Mouse (Mus musculus) midbrain, embryonic 15.5 days (tissue): Measurements from ENCODE around the gene Rabl2. TPM values are rescaled to one million over a fixed set of nuclear protein-coding genes. Genes with fewer than 3 reads are reported as not detected.

ENCODE experiments used
- ATAC-seq: fragments of 200-750 bp; cut with Nextera tagmentation; replicated peaks from 2 replicates; pipeline ENCODE4 v1.8.0; 2017; ENCODE audit warnings: moderate TSS enrichment
- H3K27ac ChIP-seq: fragments of 300-500 bp; sonication (generic); 2 replicates; pipeline ENCODE4 v1.5.1; 2015; ENCODE audit warnings: mild to moderate bottlenecking, inconsistent platforms
- H3K27me3 ChIP-seq: fragments of 300-500 bp; sonication (generic); replicated peaks from 2 replicates; pipeline ENCODE4 v1.6.1; 2015; ENCODE audit warnings: inconsistent platforms
- H3K36me3 ChIP-seq: fragments of 300-500 bp; sonication (generic); replicated peaks from 2 replicates; pipeline ENCODE4 v1.6.1; 2015; ENCODE audit warnings: inconsistent platforms
- H3K4me1 ChIP-seq: fragments of 300-500 bp; sonication (generic); 2 replicates; pipeline ENCODE4 v1.6.1; 2015; ENCODE audit warnings: inconsistent platforms
- H3K4me2 ChIP-seq: fragments of 300-500 bp; sonication (generic); 2 replicates; pipeline ENCODE4 v1.6.1; 2015; ENCODE audit warnings: inconsistent platforms, mild to moderate bottlenecking, moderate library complexity
- H3K4me3 ChIP-seq: fragments of 300-500 bp; sonication (generic); 2 replicates; pipeline ENCODE4 v1.5.1; 2015; ENCODE audit warnings: mild to moderate bottlenecking, inconsistent platforms
- H3K9ac ChIP-seq: fragments of 300-500 bp; sonication (generic); 2 replicates; pipeline ENCODE4 v1.6.1; 2015; ENCODE audit warnings: mild to moderate bottlenecking, inconsistent platforms
- H3K9me3 ChIP-seq: fragments of 300-500 bp; sonication (generic); 2 replicates; pipeline ENCODE4 v1.6.1; 2016; ENCODE audit warnings: inconsistent platforms
- WGBS: fragments of 180-500 bp; shearing (Covaris S2); methylation state at CpG from one replicate; pipeline ENCODE4 v1.1.7; 2015; ENCODE audit warnings: mixed read lengths; 5-methylcytosine and 5-hydroxymethylcytosine counted together
- polyA plus RNA-seq: library from polyadenylated mRNA; unstranded; fragments of >200 nt; fragmentation: Nextera tagmentation; extraction: Ambion mirVana; gene quantifications from 2 replicates; pipeline ENCODE4 v1.2.1, GENCODE M21; 2015

Gene Rabl2
- polyA plus RNA-seq = 81.3 and 92.1 TPM in 2 replicates

- peak within 1 kb of the TSS; percentile 96 for H3K4me2 ChIP-seq
- under 1% methylated on average over 35 of the region's 35 CpGs for WGBS
- H3K4me1 ChIP-seq = peaks cover 27% of the 10 kb centered on the region
- H3K27ac ChIP-seq = peak within 1 kb of the TSS; percentile 89
- H3K4me3 ChIP-seq = peak within 1 kb of the TSS; percentile 93
- no peaks in the 10 kb centered on the region for H3K27me3 ChIP-seq
- peak within 1 kb of the TSS; percentile 90 for H3K9ac ChIP-seq
- ATAC-seq = peak; percentile 97
- H3K9me3 ChIP-seq = no peaks in the 10 kb centered on the region
- 0 out of 2 replicates have a peak, but pooled peaks cover 5% of the 10 kb centered on the region for H3K36me3 ChIP-seq
Observed at GRCm38 (mm10) chr15:89591723-89592455, at the start of gene Rabl2. Gene Rabl2, minus strand, starts transcription at chr15:89591923.

GRCm38 (mm10) chr15:89623626-89623959 is 31.9 kb upstream of the Rabl2 start:
- Histone ChIP-seq H3K4me2 (no peak overlapping the region), H3K36me3 (no peaks in the 10 kb centered on the region), H3K27me3 (no peaks in the 10 kb centered on the region), H3K9ac (no peak overlapping the region), H3K9me3 (no peaks in the 10 kb centered on the region), H3K27ac (no peak overlapping the region), H3K4me1 (no peaks in the 10 kb centered on the region), H3K4me3 (no peak overlapping the region)
- peak; percentile 60 for ATAC-seq
- 4% methylated on average over 6 of the region's 6 CpGs for WGBS

DNA sequence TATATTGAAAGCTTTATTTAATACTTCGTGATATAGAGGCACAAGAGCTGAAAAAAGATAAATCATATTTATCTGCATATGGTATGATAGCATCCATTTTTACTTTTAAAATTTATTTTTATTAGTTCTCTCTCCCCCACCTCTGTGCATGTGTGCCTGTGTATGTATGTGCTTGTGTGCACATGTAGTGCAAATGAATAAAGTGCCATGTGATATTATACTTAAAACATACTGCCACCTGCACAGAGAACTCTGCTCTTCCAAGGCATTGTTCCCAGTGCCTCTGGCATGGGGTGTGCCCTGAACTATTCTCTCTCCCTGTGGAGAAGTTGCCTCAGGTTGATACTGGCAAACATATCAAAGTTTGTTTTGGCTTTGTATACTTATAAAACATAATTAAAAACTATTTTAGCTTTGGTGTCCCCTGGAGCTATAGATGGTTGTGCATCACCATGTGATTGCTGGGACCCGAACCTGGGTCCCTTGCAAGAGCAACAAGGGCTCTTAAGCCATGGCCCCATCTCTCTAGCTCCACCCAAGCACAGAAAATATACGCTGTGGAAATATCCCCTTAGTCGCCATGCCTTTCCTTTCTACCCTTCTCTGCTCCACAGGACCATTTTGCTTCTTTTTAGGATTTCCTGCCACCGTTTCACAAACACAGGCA is 31.4 kb upstream of the Rabl2 start:
- Histone ChIP-seq H3K27ac (no peak overlapping the region), H3K9me3 (no peaks in the 10 kb centered on the region), H3K4me2 (no peak overlapping the region), H3K36me3 (no peaks in the 10 kb centered on the region), H3K27me3 (no peaks in the 10 kb centered on the region), H3K4me1 (no peaks in the 10 kb centered on the region), H3K9ac (no peak overlapping the region), H3K4me3 (no peak overlapping the region)
- WGBS = 61% methylated on average over 5 of the region's 5 CpGs
- 0 out of 2 replicates have a peak, but pooled peaks have one; percentile 11 for ATAC-seq

DNA sequence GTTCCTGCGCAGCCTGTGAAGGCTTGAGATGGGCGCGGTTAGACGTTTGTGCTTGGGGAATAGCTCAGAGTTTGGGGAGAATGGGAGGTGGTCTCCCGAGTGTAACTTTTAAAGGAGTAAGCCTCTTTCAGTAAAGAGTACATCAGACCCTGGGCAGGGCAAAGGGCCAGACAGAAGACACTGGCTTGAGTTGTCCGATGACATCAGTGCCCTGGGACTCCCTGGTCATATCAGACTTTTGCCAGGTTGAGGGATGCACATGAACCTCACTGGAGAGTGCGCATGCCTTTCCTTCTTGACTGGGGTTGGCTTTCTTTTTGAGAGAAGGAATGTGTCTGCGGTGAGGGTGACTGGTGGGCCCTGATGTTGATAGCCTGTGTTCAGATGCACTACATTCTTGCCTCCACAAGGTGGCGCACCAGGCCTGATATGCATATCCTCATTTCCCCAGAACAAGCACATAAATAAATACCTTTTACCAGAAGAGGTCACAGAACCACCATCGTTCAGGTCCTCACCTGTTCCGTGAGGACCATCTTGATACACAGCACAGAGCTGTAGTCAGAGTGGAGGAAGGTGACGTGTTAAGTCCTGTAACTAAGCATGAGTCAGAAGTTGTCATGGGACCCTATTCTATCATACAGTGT is 30.7 kb upstream of the Rabl2 start:
- H3K27ac ChIP-seq = no peak overlapping the region
- H3K9me3 ChIP-seq = no peaks in the 10 kb centered on the region
- no peak overlapping the region for H3K4me2 ChIP-seq
- 74% methylated on average over 12 of the region's 12 CpGs for WGBS
- H3K27me3 ChIP-seq = no peaks in the 10 kb centered on the region
- ATAC-seq = 0 out of 2 replicates have a peak, but pooled peaks have one; percentile 60
- H3K4me3 ChIP-seq = no peak overlapping the region
- no peaks in the 10 kb centered on the region for H3K4me1 ChIP-seq
- H3K36me3 ChIP-seq = no peaks in the 10 kb centered on the region
- H3K9ac ChIP-seq = no peak overlapping the region

- H3K9ac ChIP-seq = no peak overlapping the region
- H3K4me2 ChIP-seq = no peak overlapping the region
- no peak overlapping the region for H3K4me3 ChIP-seq
- no peak overlapping the region for H3K27ac ChIP-seq
- no peaks in the 10 kb centered on the region for H3K27me3 ChIP-seq
- 83% methylated on average over 9 of the region's 9 CpGs for WGBS
- no peaks in the 10 kb centered on the region for H3K4me1 ChIP-seq
- H3K36me3 ChIP-seq = no peaks in the 10 kb centered on the region
- H3K9me3 ChIP-seq = no peaks in the 10 kb centered on the region
- no peak for ATAC-seq
Observed at GRCm38 (mm10) chr15:89607888-89608287, 16.2 kb upstream of the Rabl2 start.

DNA sequence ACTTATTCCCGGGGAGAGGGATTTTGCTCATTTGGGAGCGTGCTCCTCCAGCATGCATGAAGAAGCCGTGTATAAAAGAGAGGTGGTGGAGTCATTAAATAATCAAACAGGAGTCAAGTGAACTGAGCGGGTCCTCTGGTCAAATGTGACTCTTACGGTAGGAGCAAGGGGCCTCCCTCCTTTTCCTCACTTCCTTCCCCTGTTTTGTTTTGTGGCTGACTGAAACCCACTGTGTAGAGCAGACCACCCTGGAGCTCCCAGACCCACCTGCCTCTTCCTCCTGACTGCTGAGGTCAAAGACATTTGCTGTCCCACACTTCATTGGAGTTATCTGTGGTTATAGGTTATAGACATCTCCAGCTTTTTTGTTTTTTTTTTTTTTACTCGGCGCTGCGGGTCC is 15.8 kb upstream of the Rabl2 start:
- H3K9me3 ChIP-seq = no peaks in the 10 kb centered on the region
- H3K27ac ChIP-seq = no peak overlapping the region
- ATAC-seq = no peak
- H3K9ac ChIP-seq = no peak overlapping the region
- no peak overlapping the region for H3K4me2 ChIP-seq
- no peaks in the 10 kb centered on the region for H3K4me1 ChIP-seq
- WGBS = 84% methylated on average over 8 of the region's 8 CpGs
- no peak overlapping the region for H3K4me3 ChIP-seq
- H3K27me3 ChIP-seq = no peaks in the 10 kb centered on the region
- H3K36me3 ChIP-seq = no peaks in the 10 kb centered on the region

- WGBS = 79% methylated on average over 12 of the region's 12 CpGs
- H3K27ac ChIP-seq = no peak overlapping the region
- no peaks in the 10 kb centered on the region for H3K36me3 ChIP-seq
- no peak overlapping the region for H3K4me2 ChIP-seq
- ATAC-seq = no peak
- no peak overlapping the region for H3K4me3 ChIP-seq
- H3K4me1 ChIP-seq = no peaks in the 10 kb centered on the region
- no peak overlapping the region for H3K9ac ChIP-seq
- no peaks in the 10 kb centered on the region for H3K27me3 ChIP-seq
- H3K9me3 ChIP-seq = no peaks in the 10 kb centered on the region
Observed at GRCm38 (mm10) chr15:89605822-89606570, 14.3 kb upstream of the Rabl2 start.

GRCm38 (mm10) chr15:89592548-89592947 is 825 bp upstream of the Rabl2 start:
- H3K36me3 ChIP-seq = 0 out of 2 replicates have a peak, but pooled peaks cover 5% of the 10 kb centered on the region
- no peak overlapping the region for H3K27ac ChIP-seq
- H3K4me1 ChIP-seq = peaks cover 27% of the 10 kb centered on the region
- WGBS = 44% methylated on average over 4 of the region's 4 CpGs
- peak overlapping the region; percentile 93 for H3K4me3 ChIP-seq
- H3K4me2 ChIP-seq = peak overlapping the region; percentile 96
- no peaks in the 10 kb centered on the region for H3K27me3 ChIP-seq
- no peak overlapping the region for H3K9ac ChIP-seq
- ATAC-seq = peak; percentile 45
- no peaks in the 10 kb centered on the region for H3K9me3 ChIP-seq

DNA sequence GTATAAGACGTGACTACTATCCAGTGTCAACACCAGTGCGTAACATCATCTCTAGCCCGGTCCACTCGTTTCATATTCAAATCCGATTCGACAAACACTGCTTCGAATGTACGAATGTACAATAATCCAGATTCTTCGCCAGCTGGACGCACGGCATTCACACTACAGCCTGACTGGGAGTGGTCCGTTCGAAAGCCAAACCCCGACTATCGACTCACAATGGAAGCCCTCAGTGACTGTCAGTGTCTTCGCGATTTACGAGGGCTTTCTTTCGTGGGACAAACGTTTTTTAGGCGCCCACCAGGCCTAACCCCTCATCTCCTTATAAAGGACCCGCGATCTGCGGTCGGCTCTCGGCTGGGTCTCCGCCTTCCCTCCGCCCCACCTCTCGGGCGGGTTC is 406 bp downstream of the Rabl2 start:
- Histone ChIP-seq H3K9me3 (no peaks in the 10 kb centered on the region), H3K9ac (peak overlapping the region; percentile 90), H3K27me3 (no peaks in the 10 kb centered on the region), H3K27ac (peak overlapping the region; percentile 89), H3K4me3 (peak overlapping the region; percentile 93), H3K4me1 (peaks cover 27% of the 10 kb centered on the region), H3K4me2 (peak overlapping the region; percentile 96), H3K36me3 (0 out of 2 replicates have a peak, but pooled peaks cover 5% of the 10 kb centered on the region)
- peak; percentile 28; the same call in 1 of the 2 replicates for ATAC-seq
- under 1% methylated on average over 30 of the region's 30 CpGs for WGBS

DNA sequence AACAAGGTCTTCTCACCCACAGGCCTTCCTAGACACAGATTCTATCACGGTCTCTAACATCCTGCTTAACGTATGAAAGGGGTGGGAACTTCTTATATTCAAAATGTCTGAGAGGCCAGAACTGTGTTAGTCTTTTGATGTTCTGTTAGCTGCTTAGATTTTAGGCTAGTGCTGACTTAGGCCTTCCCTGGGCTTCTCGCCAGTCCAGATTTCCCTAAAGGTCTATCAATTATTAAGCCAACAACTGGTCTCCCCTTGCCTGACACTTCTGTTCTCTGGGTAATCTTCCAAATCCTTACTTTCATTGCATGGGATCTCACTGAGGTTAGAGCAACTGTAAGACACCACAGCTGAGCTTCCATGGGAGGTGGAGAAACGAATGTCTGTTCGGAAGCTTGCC is 2.6 kb downstream of the Rabl2 start:
- Histone ChIP-seq H3K9me3 (no peaks in the 10 kb centered on the region), H3K36me3 (0 out of 2 replicates have a peak, but pooled peaks cover 10% of the 10 kb centered on the region), H3K9ac (no peak overlapping the region), H3K4me1 (peaks cover 27% of the 10 kb centered on the region), H3K4me2 (no peak overlapping the region), H3K4me3 (no peak overlapping the region), H3K27ac (no peak overlapping the region), H3K27me3 (no peaks in the 10 kb centered on the region)
- ATAC-seq = no peak
- 85% methylated on average over 5 of the region's 5 CpGs for WGBS

GRCm38 (mm10) chr15:89585631-89586030 is 6.1 kb downstream of the Rabl2 start:
- peaks cover 16% of the 10 kb centered on the region; the same call in 1 of the 2 replicates for H3K36me3 ChIP-seq
- no peak overlapping the region for H3K27ac ChIP-seq
- no peak overlapping the region for H3K4me2 ChIP-seq

DNA sequence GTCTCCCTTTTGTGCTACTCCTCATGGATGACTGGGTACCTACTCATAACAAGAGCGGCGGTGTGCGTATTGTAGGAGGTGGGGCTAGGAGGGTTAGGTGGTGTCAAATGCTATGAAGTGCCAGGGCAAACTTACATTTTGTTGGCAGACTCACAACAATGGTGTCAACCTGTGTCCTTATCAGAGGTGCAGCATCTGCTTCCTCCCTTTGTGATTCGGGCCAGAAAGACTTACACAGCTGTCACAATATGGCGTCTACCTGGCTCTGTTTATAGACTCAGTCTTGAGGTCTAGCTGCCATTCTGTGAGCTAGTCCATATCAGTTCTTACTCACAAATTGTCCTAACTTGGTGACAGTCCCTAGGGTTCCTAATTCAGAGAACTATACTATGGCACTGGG is 6.6 kb downstream of the Rabl2 start:
- Histone ChIP-seq H3K9ac (no peak overlapping the region), H3K9me3 (no peaks in the 10 kb centered on the region), H3K36me3 (peaks cover 16% of the 10 kb centered on the region; the same call in 1 of the 2 replicates), H3K27me3 (no peaks in the 10 kb centered on the region), H3K4me2 (no peak overlapping the region), H3K27ac (no peak overlapping the region), H3K4me3 (no peak overlapping the region), H3K4me1 (peaks cover 10% of the 10 kb centered on the region)
- no peak for ATAC-seq
- 88% methylated on average over 5 of the region's 5 CpGs for WGBS

More at GRCm38 (mm10) chr15:89585631-89586030, 6.1 kb downstream of the Rabl2 start:
- H3K9ac ChIP-seq = no peak overlapping the region
- no peaks in the 10 kb centered on the region for H3K9me3 ChIP-seq
- H3K4me3 ChIP-seq = no peak overlapping the region
- peaks cover 16% of the 10 kb centered on the region for H3K4me1 ChIP-seq
- no peak for ATAC-seq
- H3K27me3 ChIP-seq = no peaks in the 10 kb centered on the region
- 94% methylated on average over 11 of the region's 11 CpGs for WGBS
